Mouse (Mus musculus) hindbrain, postnatal 0 days (tissue): Measurements from ENCODE around the gene Glb1. TPM values are rescaled to one million over a fixed set of nuclear protein-coding genes. Genes with fewer than 3 reads are reported as not detected.
"Not testable (repeated sequence)": the region's sequence is repeated elsewhere in the genome, so short reads cannot be mapped to it uniquely, and the experiment has no call there.

Source experiments
- ATAC-seq: fragments of 200-750 bp; cut with Nextera tagmentation; 2 replicates; pipeline ENCODE4 v1.8.0; 2017; ENCODE audit warnings: mild to moderate bottlenecking, moderate TSS enrichment, moderate library complexity
- DNase-seq: peaks from one replicate; pipeline ENCODE4 v3.0.0-alpha.2; 2015; ENCODE audit warnings: low spot score
- H3K27ac ChIP-seq: fragments of 300-500 bp; sonication (generic); 2 replicates; pipeline ENCODE4 v1.5.1; 2014; ENCODE audit warnings: mild to moderate bottlenecking
- H3K27me3 ChIP-seq: fragments of 300-500 bp; sonication (generic); 2 replicates; pipeline ENCODE4 v1.6.1; 2014; ENCODE audit warnings: low read length, mixed read lengths; ENCODE audit not compliant: insufficient read depth
- H3K36me3 ChIP-seq: fragments of 300-500 bp; sonication (generic); 2 replicates; pipeline ENCODE4 v1.6.1; 2014; ENCODE audit warnings: low read length, mixed read lengths; ENCODE audit not compliant: insufficient read depth
- H3K4me1 ChIP-seq: fragments of 300-500 bp; sonication (generic); 2 replicates; pipeline ENCODE4 v1.6.1; 2014; ENCODE audit warnings: antibody characterized with exemption, low read length, mixed read lengths; ENCODE audit not compliant: insufficient read depth
- H3K4me2 ChIP-seq: fragments of 300-500 bp; sonication (generic); 2 replicates; pipeline ENCODE4 v1.6.1; 2014; ENCODE audit warnings: low read depth, mild to moderate bottlenecking, low read length, moderate library complexity, mixed read lengths
- H3K4me3 ChIP-seq: fragments of 300-500 bp; sonication (generic); 2 replicates; pipeline ENCODE4 v1.5.1; 2014; ENCODE audit warnings: low read length
- H3K9ac ChIP-seq: fragments of 300-500 bp; sonication (generic); replicated peaks from 2 replicates; pipeline ENCODE4 v1.6.1; 2014; ENCODE audit warnings: mild to moderate bottlenecking, low read length, moderate library complexity, mixed read lengths
- H3K9me3 ChIP-seq: fragments of 300-500 bp; sonication (generic); 2 replicates; pipeline ENCODE4 v1.6.1; 2016; ENCODE audit warnings: low read length, mixed read lengths
- CTCF ChIP-seq: IDR thresholded peaks from 2 replicates; pipeline ENCODE4 v1.5.1; 2016; ENCODE audit warnings: antibody characterized with exemption, control low read depth, low read depth
- WGBS: fragments of 180-500 bp; shearing (Covaris S2); extraction: QIAGEN DNeasy Blood & Tissue Kit; methylation state at CpG from one replicate; pipeline ENCODE4 v1.1.7; 2014; 5-methylcytosine and 5-hydroxymethylcytosine counted together
- polyA plus RNA-seq: library from polyadenylated mRNA; unstranded; fragments of >200 nt; fragmentation: Nextera tagmentation; extraction: Ambion mirVana; gene quantifications from 2 replicates; pipeline ENCODE4 v1.2.1, GENCODE M21; 2015
- total RNA-seq: library from RNA; depleted of rRNA; stranded (reverse); fragments of >200 nt; gene quantifications from 2 replicates; pipeline ENCODE4 v1.2.3, GENCODE M21; 2014; rRNA removed

The Glb1 gene
- 37.5 and 41.9 TPM in 2 replicates for total RNA-seq
- polyA plus RNA-seq = 35.7 and 36.2 TPM in 2 replicates

DNA sequence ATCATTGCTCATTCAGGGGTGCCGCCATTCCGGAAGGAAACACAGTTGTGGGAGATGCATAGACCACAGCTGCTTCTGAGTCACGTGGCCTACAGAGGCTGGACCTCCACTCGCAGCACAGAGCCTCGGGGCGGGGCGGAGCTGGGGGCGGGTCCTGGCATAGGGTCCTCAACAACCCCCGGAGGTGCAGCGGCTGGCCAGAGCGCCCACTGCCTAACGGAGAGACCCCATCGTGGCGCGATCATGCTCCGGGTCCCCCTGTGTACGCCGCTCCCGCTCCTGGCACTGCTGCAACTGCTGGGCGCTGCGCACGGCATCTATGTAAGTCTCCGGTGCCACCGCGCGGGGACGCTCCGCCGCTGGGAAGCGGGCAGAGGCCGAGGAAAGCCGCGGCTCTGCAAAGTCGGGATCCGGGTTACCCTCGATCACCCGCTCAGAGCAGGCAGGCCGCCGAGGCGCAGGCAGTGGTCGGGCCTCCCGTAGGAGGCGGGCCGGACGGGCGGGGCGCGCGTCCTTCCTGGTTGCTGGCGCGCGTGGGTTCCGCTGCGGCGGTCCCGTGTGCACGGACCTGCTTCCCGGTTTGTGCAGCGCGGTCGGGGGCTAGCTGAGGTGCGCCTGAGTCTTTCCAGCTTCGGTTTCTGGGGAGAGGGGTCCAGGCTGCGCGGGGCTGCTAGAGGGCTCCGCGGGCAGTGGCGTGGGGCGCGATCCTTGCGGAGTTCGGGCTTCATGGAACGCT is at the start of gene Glb1, which contains the start of gene Tmppe:
Gene Glb1 (plus strand): TSS at position 128 of the 736 bp plus-strand sequence.
Gene Tmppe (plus strand): TSS at position 157 of the 736 bp plus-strand sequence.
- WGBS = under 1% methylated on average over 68 of the region's 73 CpGs
- H3K27me3 ChIP-seq = no peaks in the 10 kb centered on the region
- 0 out of 2 replicates have a peak, but pooled peaks cover 5% of the 10 kb centered on the region for H3K36me3 ChIP-seq
- peaks cover 8% of the 10 kb centered on the region for H3K4me1 ChIP-seq
- peak within 1 kb of the TSS; percentile 82 for H3K9ac ChIP-seq
- H3K4me3 ChIP-seq = peak within 1 kb of the TSS; percentile 88
- ATAC-seq = peak; percentile 98
- H3K27ac ChIP-seq = peak within 1 kb of the TSS; percentile 94
- TF ChIP-seq CTCF = peak; percentile 58
- peak within 1 kb of the TSS; percentile 80 for H3K4me2 ChIP-seq
- H3K9me3 ChIP-seq = no peaks in the 10 kb centered on the region
- DNase-seq = peak; percentile 89

- no peaks in the 10 kb centered on the region for H3K36me3 ChIP-seq
- DNase-seq (peak; percentile 86), ATAC-seq (peak; percentile 88)
- H3K9me3 ChIP-seq = no peaks in the 10 kb centered on the region
- H3K9ac ChIP-seq = peak overlapping the region; percentile 65
- no peak for TF ChIP-seq CTCF
- peak overlapping the region; percentile 83 for H3K4me2 ChIP-seq
- no peaks in the 10 kb centered on the region for H3K4me1 ChIP-seq
- 1% methylated on average over 48 of the region's 48 CpGs for WGBS
- H3K27me3 ChIP-seq = no peaks in the 10 kb centered on the region
- peak overlapping the region; percentile 52 for H3K4me3 ChIP-seq
- peak overlapping the region; percentile 60; the same call in 1 of the 2 replicates for H3K27ac ChIP-seq
Measured at GRCm38 (mm10) chr9:114367783-114368470, 32.9 kb upstream of the Glb1 start.

DNA sequence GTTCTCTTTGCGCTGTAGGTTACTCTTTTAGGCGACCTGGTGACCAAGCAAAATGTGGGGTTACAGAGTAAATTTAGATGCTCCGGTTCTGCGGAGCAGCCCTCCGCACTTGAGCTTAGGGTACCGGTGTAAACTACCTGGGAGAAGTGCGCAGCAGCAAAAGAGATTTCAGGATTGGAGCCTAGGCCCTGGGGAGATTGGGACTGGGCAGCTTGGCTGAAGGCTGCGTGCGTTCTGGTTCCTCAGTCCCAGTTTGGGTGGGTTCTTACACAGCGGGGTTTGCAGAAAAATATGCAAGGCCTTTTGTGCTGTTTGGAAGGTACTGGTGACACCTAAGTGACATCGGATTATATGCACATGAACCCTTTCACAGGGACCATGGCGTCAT is 32.4 kb upstream of the Glb1 start:
- 13% methylated on average over 12 of the region's 12 CpGs for WGBS
- peak overlapping the region; percentile 52 for H3K4me3 ChIP-seq
- peak overlapping the region; percentile 83 for H3K4me2 ChIP-seq
- H3K4me1 ChIP-seq = no peaks in the 10 kb centered on the region
- no peaks in the 10 kb centered on the region for H3K27me3 ChIP-seq
- H3K36me3 ChIP-seq = no peaks in the 10 kb centered on the region
- ATAC-seq = 0 out of 2 replicates have a peak, but pooled peaks have one; percentile 21
- no peak for DNase-seq
- H3K9ac ChIP-seq = peak overlapping the region; percentile 65
- H3K27ac ChIP-seq = peak overlapping the region; percentile 60; the same call in 1 of the 2 replicates
- H3K9me3 ChIP-seq = no peaks in the 10 kb centered on the region
- TF ChIP-seq CTCF = no peak

DNA sequence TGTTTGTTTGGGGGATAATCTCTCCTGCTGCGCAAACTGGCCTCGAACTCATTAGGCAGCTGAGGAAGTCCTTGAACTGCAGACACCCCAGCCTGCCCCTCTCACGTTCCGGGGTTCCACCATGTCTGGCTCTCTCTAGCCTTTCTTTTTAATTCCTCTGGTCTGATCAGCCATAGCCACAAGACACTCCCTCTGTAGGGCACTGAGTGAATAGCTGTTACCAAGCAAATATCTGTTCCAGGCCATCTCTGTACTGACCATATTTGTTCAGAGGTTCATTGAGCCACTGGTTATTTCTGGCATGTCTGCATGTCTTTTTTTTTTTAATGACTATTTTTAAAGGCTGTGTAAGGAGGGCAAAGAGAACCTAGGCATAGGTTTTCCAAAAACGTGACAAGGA is 31.5 kb upstream of the Glb1 start:
- TF ChIP-seq CTCF = peak; percentile 48
- not testable (repeated sequence) for H3K9ac ChIP-seq, H3K4me3 ChIP-seq, H3K4me1 ChIP-seq, H3K27ac ChIP-seq, H3K9me3 ChIP-seq, H3K27me3 ChIP-seq, H3K36me3 ChIP-seq
- ATAC-seq (peak; percentile 46; the same call in 1 of the 2 replicates), DNase-seq (peak; percentile 38)
- H3K4me2 ChIP-seq = peak overlapping the region; percentile 83; the same call in 1 of the 2 replicates
- WGBS = 59% methylated on average over 5 of the region's 5 CpGs

DNA sequence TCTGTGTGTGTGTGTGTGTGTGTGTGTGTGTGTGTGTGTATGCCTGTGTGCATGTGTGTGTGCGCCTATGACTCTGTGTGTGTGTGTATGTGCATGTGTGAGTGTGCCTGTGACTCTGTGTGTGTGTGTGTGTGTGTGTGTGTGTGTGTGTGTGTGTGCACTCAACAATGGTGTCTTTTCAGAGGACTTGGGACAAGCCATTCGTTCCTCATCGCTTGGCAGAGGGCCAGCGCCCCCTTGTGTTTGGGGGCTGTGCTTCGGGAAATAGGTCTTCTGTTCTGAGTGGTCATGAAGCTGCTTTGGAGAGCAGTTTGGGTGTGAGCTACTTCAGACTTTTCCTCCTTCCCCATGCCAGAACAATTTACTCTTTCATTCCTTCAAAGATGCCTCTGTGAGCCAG is 29.2 kb upstream of the Glb1 start:
- not testable (repeated sequence) for H3K4me3 ChIP-seq, H3K9me3 ChIP-seq, H3K27ac ChIP-seq, H3K9ac ChIP-seq, H3K4me1 ChIP-seq, H3K4me2 ChIP-seq, H3K27me3 ChIP-seq, H3K36me3 ChIP-seq
- WGBS = 25% methylated on average over 5 of the region's 5 CpGs
- DNase-seq (peak; percentile 57), ATAC-seq (0 out of 2 replicates have a peak, but pooled peaks have one; percentile 4)
- TF ChIP-seq CTCF = peak; percentile 38

GRCm38 (mm10) chr9:114375276-114375962 is 25.5 kb upstream of the Glb1 start:
- Histone ChIP-seq H3K27me3 (no peaks in the 10 kb centered on the region), H3K27ac (no peak overlapping the region), H3K9ac (no peak overlapping the region), H3K4me1 (no peaks in the 10 kb centered on the region), H3K36me3 (peaks cover 5% of the 10 kb centered on the region; the same call in 1 of the 2 replicates), H3K9me3 (no peaks in the 10 kb centered on the region), H3K4me2 (no peak overlapping the region), H3K4me3 (no peak overlapping the region)
- no peak for ATAC-seq
- 91% methylated on average over 10 of the region's 10 CpGs for WGBS
- no peak for DNase-seq
- TF ChIP-seq CTCF = no peak
